Mouse (Mus musculus) neural tube, embryonic 11.5 days (tissue): ENCODE data around the gene Nle1. TPM values are rescaled to one million over a fixed set of nuclear protein-coding genes. Genes with fewer than 3 reads are reported as not detected.
"Not testable (repeated sequence)": the region's sequence is repeated elsewhere in the genome, so short reads cannot be mapped to it uniquely, and the experiment has no call there.

Experiments used
- ATAC-seq: fragments of 200-750 bp; cut with Nextera tagmentation; 2 replicates; pipeline ENCODE4 v1.8.0; 2017; ENCODE audit warnings: moderate number of reproducible peaks, mild to moderate bottlenecking, moderate TSS enrichment, moderate library complexity; ENCODE audit not compliant: insufficient read depth, low FRiP score, low TSS enrichment
- DNase-seq: peaks from one replicate; pipeline ENCODE4 v3.0.0-alpha.2; 2015; ENCODE audit warnings: low spot score
- H3K27ac ChIP-seq: fragments of 300-500 bp; sonication (generic); 2 replicates; pipeline ENCODE4 v1.5.1; 2014; ENCODE audit warnings: low read depth, mild to moderate bottlenecking, low read length
- H3K27me3 ChIP-seq: fragments of 300-500 bp; sonication (generic); 2 replicates; pipeline ENCODE4 v1.6.1; 2014; ENCODE audit warnings: mild to moderate bottlenecking, low read length, mixed read lengths; ENCODE audit not compliant: control insufficient read depth, insufficient read depth
- H3K36me3 ChIP-seq: fragments of 300-500 bp; sonication (generic); 2 replicates; pipeline ENCODE4 v1.6.1; 2014; ENCODE audit warnings: mild to moderate bottlenecking, low read length, moderate library complexity, mixed read lengths; ENCODE audit not compliant: control insufficient read depth, insufficient read depth
- H3K4me1 ChIP-seq: fragments of 300-500 bp; sonication (generic); 2 replicates; pipeline ENCODE4 v1.6.1; 2014; ENCODE audit warnings: low read length, mixed read lengths; ENCODE audit not compliant: control insufficient read depth, insufficient read depth
- H3K4me2 ChIP-seq: fragments of 300-500 bp; sonication (generic); 2 replicates; pipeline ENCODE4 v1.6.1; 2014; ENCODE audit warnings: low read depth, mild to moderate bottlenecking, moderate library complexity
- H3K4me3 ChIP-seq: fragments of 300-500 bp; sonication (generic); 2 replicates; pipeline ENCODE4 v1.5.1; 2014; ENCODE audit warnings: low read depth, low read length
- H3K9ac ChIP-seq: fragments of 300-500 bp; sonication (generic); 2 replicates; pipeline ENCODE4 v1.6.1; 2014; ENCODE audit warnings: mild to moderate bottlenecking, low read length
- H3K9me3 ChIP-seq: fragments of 300-500 bp; sonication (generic); 2 replicates; pipeline ENCODE4 v1.6.1; 2016; ENCODE audit warnings: low read length; ENCODE audit not compliant: control insufficient read depth
- WGBS: fragments of 180-500 bp; shearing (Covaris S2); extraction: QIAGEN DNeasy Blood & Tissue Kit; methylation state at CpG from one replicate; pipeline ENCODE4 v1.1.7; 2014; 5-methylcytosine and 5-hydroxymethylcytosine counted together
- polyA plus RNA-seq: library from polyadenylated mRNA; unstranded; fragments of >200 nt; fragmentation: Nextera tagmentation; extraction: Ambion mirVana; gene quantifications from 2 replicates; pipeline ENCODE4 v1.2.1, GENCODE M21; 2014

The Nle1 gene
- polyA plus RNA-seq, 1 experiment from 2014 or later, result 29.9 TPM

- no peaks in the 10 kb centered on the region for H3K9me3 ChIP-seq
- WGBS, result 42% methylated on average over 4 of the region's 4 CpGs
Measured at GRCm38 (mm10) chr11:82947457-82947856, 39.2 kb upstream of the Nle1 start.

GRCm38 (mm10) chr11:82945636-82946035, 37.4 kb upstream of the Nle1 start:
- no peak overlapping the region for H3K4me3 ChIP-seq
- no peak for DNase-seq
- H3K27me3 ChIP-seq, result peaks cover 5% of the 10 kb centered on the region; the same call in 1 of the 2 replicates
- WGBS, result 79% methylated on average over 2 of the region's 2 CpGs
- H3K4me2 ChIP-seq, result no peak overlapping the region
- no peaks in the 10 kb centered on the region for H3K9me3 ChIP-seq
- no peak overlapping the region for H3K9ac ChIP-seq
- H3K4me1 ChIP-seq, result no peaks in the 10 kb centered on the region
- no peaks in the 10 kb centered on the region for H3K36me3 ChIP-seq
- no peak overlapping the region for H3K27ac ChIP-seq
- ATAC-seq, result no peak

More at GRCm38 (mm10) chr11:82947457-82947856, 39.2 kb upstream of the Nle1 start:
- Histone ChIP-seq H3K27me3 (peaks cover 23% of the 10 kb centered on the region), H3K4me2 (no peak overlapping the region), H3K36me3 (no peaks in the 10 kb centered on the region), H3K4me3 (no peak overlapping the region), H3K27ac (no peak overlapping the region), H3K4me1 (peaks cover 2% of the 10 kb centered on the region; the same call in 1 of the 2 replicates), H3K9ac (no peak overlapping the region)
- DNase-seq, result no peak
- ATAC-seq, result no peak

GRCm38 (mm10) chr11:82943336-82943735, 35.1 kb upstream of the Nle1 start:
- no peak for DNase-seq
- H3K9me3 ChIP-seq, result no peaks in the 10 kb centered on the region
- no peak overlapping the region for H3K4me3 ChIP-seq
- H3K36me3 ChIP-seq, result no peaks in the 10 kb centered on the region
- H3K9ac ChIP-seq, result no peak overlapping the region
- H3K4me2 ChIP-seq, result no peak overlapping the region
- no peaks in the 10 kb centered on the region for H3K4me1 ChIP-seq
- no peak overlapping the region for H3K27ac ChIP-seq
- H3K27me3 ChIP-seq, result no peaks in the 10 kb centered on the region
- WGBS, result 46% methylated on average over 6 of the region's 6 CpGs
- ATAC-seq, result no peak

GRCm38 (mm10) chr11:82933186-82933585, 25.0 kb upstream of the Nle1 start:
- Histone ChIP-seq H3K9ac (no peak overlapping the region), H3K9me3 (no peaks in the 10 kb centered on the region), H3K36me3 (no peaks in the 10 kb centered on the region), H3K4me3 (peak overlapping the region; percentile 46), H3K27me3 (peaks cover 63% of the 10 kb centered on the region), H3K4me1 (no peaks in the 10 kb centered on the region; the same call in 1 of the 2 replicates), H3K4me2 (peak overlapping the region; percentile 94), H3K27ac (no peak overlapping the region)
- no peak for DNase-seq
- WGBS, result 1% methylated on average over 29 of the region's 29 CpGs
- ATAC-seq, result no peak

- 0% methylated on average over 59 of the region's 119 CpGs for WGBS
- 0 out of 2 replicates have a peak overlapping the region, but pooled peaks have one; percentile 6 for H3K9ac ChIP-seq
- H3K4me3 ChIP-seq, result peak overlapping the region; percentile 46
- H3K4me1 ChIP-seq, ATAC-seq, H3K36me3 ChIP-seq, DNase-seq, H3K27ac ChIP-seq, H3K9me3 ChIP-seq: not testable (repeated sequence)
- H3K27me3 ChIP-seq, result peaks cover 57% of the 10 kb centered on the region
- H3K4me2 ChIP-seq, result peak overlapping the region; percentile 94
Measured at GRCm38 (mm10) chr11:82931671-82932450, 23.6 kb upstream of the Nle1 start.

- Histone ChIP-seq H3K4me3 (peak overlapping the region; percentile 46), H3K4me2 (peak overlapping the region; percentile 94), H3K9ac (0 out of 2 replicates have a peak overlapping the region, but pooled peaks have one; percentile 6), H3K27me3 (peaks cover 53% of the 10 kb centered on the region)
- not testable (repeated sequence) for H3K4me1 ChIP-seq, DNase-seq, H3K36me3 ChIP-seq, H3K9me3 ChIP-seq, H3K27ac ChIP-seq, ATAC-seq
- under 1% methylated on average over 33 of the region's 63 CpGs for WGBS
Measured at GRCm38 (mm10) chr11:82931161-82931560, 22.9 kb upstream of the Nle1 start.

GRCm38 (mm10) chr11:82930391-82930955, 22.3 kb upstream of the Nle1 start:
- Histone ChIP-seq H3K4me2 (peak overlapping the region; percentile 94), H3K4me3 (peak overlapping the region; percentile 46), H3K27me3 (peaks cover 48% of the 10 kb centered on the region)
- WGBS, result 2% methylated on average over 51 of the region's 85 CpGs
- not testable (repeated sequence) for H3K9me3 ChIP-seq, H3K36me3 ChIP-seq, H3K4me1 ChIP-seq, H3K27ac ChIP-seq, H3K9ac ChIP-seq, ATAC-seq, DNase-seq

- 58% methylated on average over 3 of the region's 3 CpGs for WGBS
- ATAC-seq, result no peak
- Histone ChIP-seq H3K9ac (no peak overlapping the region), H3K27me3 (peaks cover 43% of the 10 kb centered on the region), H3K36me3 (no peaks in the 10 kb centered on the region), H3K4me3 (no peak overlapping the region), H3K27ac (no peak overlapping the region), H3K4me1 (no peaks in the 10 kb centered on the region; the same call in 1 of the 2 replicates), H3K9me3 (no peaks in the 10 kb centered on the region), H3K4me2 (no peak overlapping the region)
- DNase-seq, result no peak
Measured at GRCm38 (mm10) chr11:82929633-82929950, 21.4 kb upstream of the Nle1 start.
